Mouse (Mus musculus) embryonic facial prominence, embryonic 13.5 days (tissue): ENCODE measurements at regions not wholly inside any gene's neighbourhood (a gene's known extent, or its start where the extent isn't known, plus 50 kb on each side); places are given as distances from the start of the nearest gene placed in this dataset.

Source experiments
- ATAC-seq: fragments of 200-750 bp; cut with Nextera tagmentation; 2 replicates; pipeline ENCODE4 v1.8.0; 2017; ENCODE audit warnings: low read depth; ENCODE audit not compliant: insufficient number of reproducible peaks, insufficient read depth, low FRiP score, low TSS enrichment
- H3K27ac ChIP-seq: fragments of 300-500 bp; sonication (generic); 2 replicates; pipeline ENCODE4 v1.5.1; 2015; ENCODE audit warnings: moderate library complexity, mild to moderate bottlenecking, inconsistent platforms
- H3K27me3 ChIP-seq: fragments of 300-500 bp; sonication (generic); 2 replicates; pipeline ENCODE4 v1.6.1; 2015; ENCODE audit warnings: mild to moderate bottlenecking, inconsistent platforms
- H3K36me3 ChIP-seq: fragments of 300-500 bp; sonication (generic); 2 replicates; pipeline ENCODE4 v1.6.1; 2015; ENCODE audit warnings: mild to moderate bottlenecking, inconsistent platforms
- H3K4me1 ChIP-seq: fragments of 300-500 bp; sonication (generic); 2 replicates; pipeline ENCODE4 v1.6.1; 2015; ENCODE audit warnings: inconsistent platforms
- H3K4me2 ChIP-seq: fragments of 300-500 bp; sonication (generic); 2 replicates; pipeline ENCODE4 v1.6.1; 2015; ENCODE audit warnings: moderate library complexity, mild to moderate bottlenecking, inconsistent platforms
- H3K4me3 ChIP-seq: fragments of 300-500 bp; sonication (generic); 2 replicates; pipeline ENCODE4 v1.5.1; 2015; ENCODE audit warnings: mild to moderate bottlenecking, inconsistent platforms
- H3K9ac ChIP-seq: fragments of 300-500 bp; sonication (generic); 2 replicates; pipeline ENCODE4 v1.6.1; 2015; ENCODE audit warnings: mild to moderate bottlenecking, inconsistent platforms
- H3K9me3 ChIP-seq: fragments of 300-500 bp; sonication (generic); 2 replicates; pipeline ENCODE4 v1.6.1; 2016; ENCODE audit warnings: inconsistent platforms
- WGBS: fragments of 180-500 bp; shearing (Covaris S2); methylation state at CpG from one replicate; pipeline ENCODE4 v1.1.7; 2015; ENCODE audit warnings: mixed read lengths; 5-methylcytosine and 5-hydroxymethylcytosine counted together

GRCm38 (mm10) chr6:94890165-94890564, 190.2 kb upstream of the Lrig1 start:
- Histone ChIP-seq H3K4me3 (no peak overlapping the region), H3K27ac (no peak overlapping the region; the same call in 1 of the 2 replicates), H3K27me3 (no peaks in the 10 kb centered on the region), H3K4me1 (no peaks in the 10 kb centered on the region), H3K4me2 (no peak overlapping the region), H3K9ac (no peak overlapping the region), H3K36me3 (no peaks in the 10 kb centered on the region), H3K9me3 (no peaks in the 10 kb centered on the region)
- no peak for ATAC-seq
- WGBS = 39% methylated on average over 3 of the region's 3 CpGs

- H3K27ac ChIP-seq = no peak overlapping the region
- no peak overlapping the region for H3K4me3 ChIP-seq
- H3K4me1 ChIP-seq = no peaks in the 10 kb centered on the region
- whole genome bisulfite sequencing = 73% methylated on average over 10 of the region's 10 CpGs
- ATAC-seq = no peak
- no peaks in the 10 kb centered on the region for H3K27me3 ChIP-seq
- no peaks in the 10 kb centered on the region for H3K36me3 ChIP-seq
- no peak overlapping the region for H3K4me2 ChIP-seq
- H3K9ac ChIP-seq = no peak overlapping the region
- H3K9me3 ChIP-seq = no peaks in the 10 kb centered on the region
These were observed 189.3 kb upstream of the Lrig1 start for GRCm38 (mm10) chr6:94889271-94889670.

- Histone ChIP-seq H3K9me3 (no peaks in the 10 kb centered on the region), H3K4me1 (0 out of 2 replicates have a peak, but pooled peaks cover 3% of the 10 kb centered on the region), H3K27ac (peak overlapping the region; percentile 64), H3K4me3 (no peak overlapping the region), H3K9ac (no peak overlapping the region), H3K36me3 (no peaks in the 10 kb centered on the region), H3K4me2 (no peak overlapping the region), H3K27me3 (no peaks in the 10 kb centered on the region)
- ATAC-seq = no peak
- WGBS = 71% methylated on average over 10 of the region's 10 CpGs
These were observed 181.2 kb upstream of the Lrig1 start for GRCm38 (mm10) chr6:94881139-94881538.

- Histone ChIP-seq H3K27me3 (no peaks in the 10 kb centered on the region), H3K4me1 (peaks cover 4% of the 10 kb centered on the region; the same call in 1 of the 2 replicates), H3K9ac (no peak overlapping the region), H3K36me3 (no peaks in the 10 kb centered on the region), H3K9me3 (no peaks in the 10 kb centered on the region), H3K4me3 (no peak overlapping the region), H3K27ac (no peak overlapping the region), H3K4me2 (no peak overlapping the region)
- ATAC-seq = no peak
- WGBS = 65% methylated on average over 5 of the region's 5 CpGs
These were observed 175.9 kb upstream of the Lrig1 start for GRCm38 (mm10) chr6:94875841-94876240.

GRCm38 (mm10) chr6:94875065-94875464, 175.1 kb upstream of the Lrig1 start:
- Histone ChIP-seq H3K4me1 (peaks cover 4% of the 10 kb centered on the region; the same call in 1 of the 2 replicates), H3K4me2 (no peak overlapping the region), H3K36me3 (no peaks in the 10 kb centered on the region), H3K9me3 (no peaks in the 10 kb centered on the region), H3K4me3 (no peak overlapping the region), H3K27me3 (no peaks in the 10 kb centered on the region), H3K9ac (no peak overlapping the region), H3K27ac (no peak overlapping the region)
- 91% methylated on average over 4 of the region's 4 CpGs for WGBS
- no peak for ATAC-seq

- H3K27me3 ChIP-seq = no peaks in the 10 kb centered on the region
- peaks cover 4% of the 10 kb centered on the region; the same call in 1 of the 2 replicates for H3K4me1 ChIP-seq
- no peaks in the 10 kb centered on the region for H3K36me3 ChIP-seq
- 78% methylated on average over 1 of the region's 1 CpGs for WGBS
- H3K27ac ChIP-seq = no peak overlapping the region
- H3K9me3 ChIP-seq = no peaks in the 10 kb centered on the region
- H3K9ac ChIP-seq = no peak overlapping the region
- no peak overlapping the region for H3K4me2 ChIP-seq
- no peak for ATAC-seq
- no peak overlapping the region for H3K4me3 ChIP-seq
These were observed 174.5 kb upstream of the Lrig1 start for GRCm38 (mm10) chr6:94874415-94874814.

GRCm38 (mm10) chr6:94867952-94868351, 168.0 kb upstream of the Lrig1 start:
- Histone ChIP-seq H3K36me3 (no peaks in the 10 kb centered on the region), H3K4me1 (peaks cover 4% of the 10 kb centered on the region; the same call in 1 of the 2 replicates), H3K9ac (no peak overlapping the region), H3K9me3 (no peaks in the 10 kb centered on the region), H3K27me3 (no peaks in the 10 kb centered on the region), H3K4me3 (no peak overlapping the region), H3K27ac (no peak overlapping the region), H3K4me2 (no peak overlapping the region)
- ATAC-seq = no peak
- 54% methylated on average over 3 of the region's 3 CpGs for WGBS

- H3K4me2 ChIP-seq = no peak overlapping the region
- no peak for ATAC-seq
- WGBS = 87% methylated on average over 2 of the region's 2 CpGs
These were observed 165.5 kb upstream of the Lrig1 start for GRCm38 (mm10) chr6:94865498-94865897.

GRCm38 (mm10) chr6:94858121-94858621, 158.2 kb upstream of the Lrig1 start:
- 46% methylated on average over 5 of the region's 5 CpGs for WGBS
- Histone ChIP-seq H3K9me3 (no peaks in the 10 kb centered on the region), H3K27me3 (no peaks in the 10 kb centered on the region), H3K27ac (peak overlapping the region; percentile 48; the same call in 1 of the 2 replicates), H3K4me2 (no peak overlapping the region), H3K36me3 (no peaks in the 10 kb centered on the region), H3K4me3 (no peak overlapping the region), H3K4me1 (peaks cover 14% of the 10 kb centered on the region), H3K9ac (no peak overlapping the region)
- ATAC-seq = no peak

More at GRCm38 (mm10) chr6:94865498-94865897, 165.5 kb upstream of the Lrig1 start:
- no peaks in the 10 kb centered on the region for H3K9me3 ChIP-seq
- no peak overlapping the region for H3K4me3 ChIP-seq
- H3K27me3 ChIP-seq = no peaks in the 10 kb centered on the region
- H3K9ac ChIP-seq = no peak overlapping the region
- peaks cover 4% of the 10 kb centered on the region; the same call in 1 of the 2 replicates for H3K4me1 ChIP-seq
- H3K36me3 ChIP-seq = no peaks in the 10 kb centered on the region
- H3K27ac ChIP-seq = no peak overlapping the region

GRCm38 (mm10) chr6:94850121-94850520, 150.2 kb upstream of the Lrig1 start:
- Histone ChIP-seq H3K4me2 (no peak overlapping the region), H3K9me3 (no peaks in the 10 kb centered on the region), H3K4me1 (peaks cover 18% of the 10 kb centered on the region; the same call in 1 of the 2 replicates), H3K27ac (peak overlapping the region; percentile 57), H3K9ac (no peak overlapping the region), H3K36me3 (no peaks in the 10 kb centered on the region), H3K4me3 (no peak overlapping the region), H3K27me3 (no peaks in the 10 kb centered on the region)
- ATAC-seq = no peak
- WGBS = 50% methylated on average over 4 of the region's 5 CpGs

GRCm38 (mm10) chr6:94849533-94849932, 149.6 kb upstream of the Lrig1 start:
- 31% methylated on average over 3 of the region's 3 CpGs for WGBS
- H3K36me3 ChIP-seq = no peaks in the 10 kb centered on the region
- peaks cover 18% of the 10 kb centered on the region; the same call in 1 of the 2 replicates for H3K4me1 ChIP-seq
- H3K4me2 ChIP-seq = no peak overlapping the region
- H3K27ac ChIP-seq = no peak overlapping the region
- no peaks in the 10 kb centered on the region for H3K9me3 ChIP-seq
- no peak overlapping the region for H3K9ac ChIP-seq
- ATAC-seq = no peak
- no peaks in the 10 kb centered on the region for H3K27me3 ChIP-seq
- no peak overlapping the region for H3K4me3 ChIP-seq

GRCm38 (mm10) chr6:94848437-94848836, 148.5 kb upstream of the Lrig1 start:
- Histone ChIP-seq H3K4me3 (no peak overlapping the region), H3K4me1 (peaks cover 18% of the 10 kb centered on the region; the same call in 1 of the 2 replicates), H3K27me3 (no peaks in the 10 kb centered on the region), H3K36me3 (no peaks in the 10 kb centered on the region), H3K9me3 (no peaks in the 10 kb centered on the region), H3K9ac (no peak overlapping the region), H3K27ac (no peak overlapping the region), H3K4me2 (no peak overlapping the region)
- no peak for ATAC-seq
- 89% methylated on average over 1 of the region's 1 CpGs for WGBS
